Mouse (Mus musculus): ENCODE results near the gene Rasl12. TPM values are rescaled to one million over a fixed set of nuclear protein-coding genes. Genes with fewer than 3 reads are reported as not detected.

Gene Rasl12
- total and polyA plus RNA-seq, 2 experiments: 0.09 to 0.32 TPM

- Histone ChIP-seq H3K4me3 (ENCODE audit: insufficient read depth, low read depth, low read length) (no peak overlapping the region), H3K9ac (ENCODE audit: low read depth, low read length) (no peak overlapping the region), H3K4me1 (ENCODE audit: control insufficient read depth, insufficient read depth, low read length) (peaks cover 11% of the 10 kb centered on the region; the same call in 1 of the 2 replicates), H3K79me2 (ENCODE audit: control insufficient read depth, insufficient read depth, low read length) (no peaks in the 10 kb centered on the region), H3K27ac (replicated peaks; ENCODE audit: insufficient read depth, low read depth, low read length) (no peak overlapping the region), H3K27me3 (ENCODE audit: control insufficient read depth, insufficient read depth, low read length) (peaks cover 9% of the 10 kb centered on the region; the same call in 1 of the 2 replicates), H3K36me3 (ENCODE audit: control insufficient read depth, insufficient read depth, low read length) (no peaks in the 10 kb centered on the region)
- TF ChIP-seq POLR2A (IDR thresholded peaks at IDR 0.05; ENCODE audit: extremely low read depth, insufficient read depth, low read length) (no peak), CTCF (IDR thresholded peaks at IDR 0.05; ENCODE audit: low read depth, low read length) (no peak)
- WGBS: 51% methylated on average over 2 of the region's 2 CpGs
- no peak for DNase-seq (ENCODE audit: extremely low read depth, low read depth, low spot score)
These were observed 4.7 kb upstream of the Rasl12 start for GRCm38 (mm10) chr9:65393606-65394005.

- no peak for TF ChIP-seq POLR2A (IDR thresholded peaks at IDR 0.05; ENCODE audit: extremely low read depth, insufficient read depth, low read length)
- no peak for TF ChIP-seq CTCF (IDR thresholded peaks at IDR 0.05; ENCODE audit: low read depth, low read length)
- no peak overlapping the region for H3K9ac ChIP-seq (ENCODE audit: low read depth, low read length)
- H3K4me3 ChIP-seq (ENCODE audit: insufficient read depth, low read depth, low read length): no peak overlapping the region
- H3K4me1 ChIP-seq (ENCODE audit: control insufficient read depth, insufficient read depth, low read length): peaks cover 11% of the 10 kb centered on the region; the same call in 1 of the 2 replicates
- no peak overlapping the region for H3K27ac ChIP-seq (replicated peaks; ENCODE audit: insufficient read depth, low read depth, low read length)
- no peaks in the 10 kb centered on the region for H3K36me3 ChIP-seq (ENCODE audit: control insufficient read depth, insufficient read depth, low read length)
- H3K27me3 ChIP-seq (ENCODE audit: control insufficient read depth, insufficient read depth, low read length): peaks cover 9% of the 10 kb centered on the region; the same call in 1 of the 2 replicates
- WGBS: 90% methylated on average over 2 of the region's 2 CpGs
- no peak for DNase-seq (ENCODE audit: extremely low read depth, low read depth, low spot score)
- no peaks in the 10 kb centered on the region for H3K79me2 ChIP-seq (ENCODE audit: control insufficient read depth, insufficient read depth, low read length)
These were observed 3.9 kb upstream of the Rasl12 start for GRCm38 (mm10) chr9:65394360-65394759.

DNA sequence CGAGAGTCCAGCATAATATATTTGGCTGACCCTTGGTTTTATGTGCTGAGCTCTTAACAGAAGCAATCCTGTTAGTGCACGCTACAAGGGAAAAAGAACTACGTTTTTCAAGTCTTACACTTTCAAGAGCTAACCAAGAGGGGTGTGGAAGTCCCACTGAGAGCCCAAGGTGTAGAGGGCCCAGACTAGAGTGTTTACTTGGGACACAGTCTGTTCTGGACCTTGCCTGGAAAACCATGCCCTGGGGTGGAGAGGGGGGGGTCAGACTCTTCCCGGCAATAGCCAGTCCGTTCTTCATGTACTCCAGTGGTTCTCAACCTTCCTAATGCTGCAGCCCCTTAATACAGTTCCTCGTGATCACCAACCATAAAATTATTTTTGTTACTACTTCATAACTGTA lies 1.6 kb downstream of the Rasl12 start:
- no peak overlapping the region for H3K27ac ChIP-seq (replicated peaks; ENCODE audit: insufficient read depth, low read depth, low read length)
- no peak overlapping the region for H3K9ac ChIP-seq (ENCODE audit: low read depth, low read length)
- 0 out of 2 replicates have a peak, but pooled peaks cover 2% of the 10 kb centered on the region for H3K27me3 ChIP-seq (ENCODE audit: control insufficient read depth, insufficient read depth, low read length)
- no peaks in the 10 kb centered on the region for H3K79me2 ChIP-seq (ENCODE audit: control insufficient read depth, insufficient read depth, low read length)
- no peaks in the 10 kb centered on the region for H3K36me3 ChIP-seq (ENCODE audit: control insufficient read depth, insufficient read depth, low read length)
- no peak for DNase-seq (ENCODE audit: extremely low read depth, low read depth, low spot score)
- 85% methylated on average over 6 of the region's 6 CpGs for WGBS
- no peak overlapping the region for H3K4me3 ChIP-seq (ENCODE audit: insufficient read depth, low read depth, low read length)
- H3K4me1 ChIP-seq (ENCODE audit: control insufficient read depth, insufficient read depth, low read length): no peaks in the 10 kb centered on the region
- TF ChIP-seq CTCF (IDR thresholded peaks at IDR 0.05; ENCODE audit: low read depth, low read length) (no peak), POLR2A (IDR thresholded peaks at IDR 0.05; ENCODE audit: extremely low read depth, insufficient read depth, low read length) (no peak)

DNA sequence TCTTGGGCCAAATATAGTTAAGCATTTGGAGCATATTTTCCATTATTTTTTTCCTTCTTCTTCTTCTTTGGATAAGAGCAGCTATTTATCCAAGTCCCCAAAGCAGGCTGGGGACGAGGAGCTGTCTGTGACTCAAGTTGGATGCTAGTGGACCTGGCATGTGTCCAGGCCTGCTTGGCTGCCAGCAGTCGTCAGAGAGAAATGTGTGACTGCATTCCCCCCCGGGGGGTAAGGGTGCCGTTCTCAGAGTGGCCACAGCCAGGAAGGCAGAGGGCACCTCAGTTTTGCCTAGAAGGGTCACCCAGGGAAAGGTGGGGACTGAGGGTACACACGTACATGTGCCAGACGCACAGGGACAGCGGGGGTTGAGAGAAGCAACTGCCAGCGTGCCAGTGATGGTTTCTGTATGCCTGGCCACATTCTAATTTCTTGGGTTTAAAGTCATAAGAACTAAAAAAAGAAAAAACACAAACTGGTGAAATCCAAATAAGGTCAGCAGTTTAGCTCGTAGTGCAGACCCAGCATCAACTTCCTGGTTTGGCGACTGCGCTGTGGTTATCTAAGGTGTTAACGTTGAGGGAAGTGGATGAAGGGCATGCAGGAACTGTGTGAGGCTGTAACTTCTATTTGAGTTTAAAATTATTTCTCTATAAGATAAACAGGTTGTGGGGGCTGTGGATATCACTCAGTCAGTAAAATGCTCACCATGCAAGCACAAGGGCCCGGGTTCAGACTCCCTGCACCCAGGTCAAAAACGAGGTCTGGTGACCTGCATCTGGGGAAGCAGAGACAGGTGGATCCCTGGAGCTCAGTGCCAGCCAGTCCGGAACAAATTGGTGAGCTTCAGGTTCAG lies 6.3 kb downstream of the Rasl12 start:
- H3K4me3 ChIP-seq (ENCODE audit: insufficient read depth, low read depth, low read length): no peak overlapping the region
- peaks cover 2% of the 10 kb centered on the region; the same call in 1 of the 2 replicates for H3K4me1 ChIP-seq (ENCODE audit: control insufficient read depth, insufficient read depth, low read length)
- no peak overlapping the region for H3K27ac ChIP-seq (replicated peaks; ENCODE audit: insufficient read depth, low read depth, low read length)
- 67% methylated on average over 15 of the region's 15 CpGs for WGBS
- H3K79me2 ChIP-seq (ENCODE audit: control insufficient read depth, insufficient read depth, low read length): no peaks in the 10 kb centered on the region
- DNase-seq (ENCODE audit: extremely low read depth, low read depth, low spot score): no peak
- H3K9ac ChIP-seq (ENCODE audit: low read depth, low read length): no peak overlapping the region
- no peaks in the 10 kb centered on the region for H3K36me3 ChIP-seq (ENCODE audit: control insufficient read depth, insufficient read depth, low read length)
- TF ChIP-seq CTCF (IDR thresholded peaks at IDR 0.05; ENCODE audit: low read depth, low read length) (no peak), POLR2A (IDR thresholded peaks at IDR 0.05; ENCODE audit: extremely low read depth, insufficient read depth, low read length) (no peak)
- no peaks in the 10 kb centered on the region for H3K27me3 ChIP-seq (ENCODE audit: control insufficient read depth, insufficient read depth, low read length)

GRCm38 (mm10) chr9:65405184-65405449 lies 6.8 kb downstream of the Rasl12 start:
- no peaks in the 10 kb centered on the region for H3K27me3 ChIP-seq (ENCODE audit: control insufficient read depth, insufficient read depth, low read length)
- H3K9ac ChIP-seq (ENCODE audit: low read depth, low read length): no peak overlapping the region
- H3K4me3 ChIP-seq (ENCODE audit: insufficient read depth, low read depth, low read length): no peak overlapping the region
- no peak overlapping the region for H3K27ac ChIP-seq (replicated peaks; ENCODE audit: insufficient read depth, low read depth, low read length)
- TF ChIP-seq POLR2A (IDR thresholded peaks at IDR 0.05; ENCODE audit: extremely low read depth, insufficient read depth, low read length) (no peak), CTCF (IDR thresholded peaks at IDR 0.05; ENCODE audit: low read depth, low read length) (no peak)
- no peak for DNase-seq (ENCODE audit: extremely low read depth, low read depth, low spot score)
- no peaks in the 10 kb centered on the region for H3K79me2 ChIP-seq (ENCODE audit: control insufficient read depth, insufficient read depth, low read length)
- H3K36me3 ChIP-seq (ENCODE audit: control insufficient read depth, insufficient read depth, low read length): no peaks in the 10 kb centered on the region
- H3K4me1 ChIP-seq (ENCODE audit: control insufficient read depth, insufficient read depth, low read length): peaks cover 2% of the 10 kb centered on the region; the same call in 1 of the 2 replicates
- WGBS: 90% methylated on average over 2 of the region's 2 CpGs

- no peak for DNase-seq (ENCODE audit: extremely low read depth, low read depth, low spot score)
These were observed 9.0 kb downstream of the Rasl12 start for GRCm38 (mm10) chr9:65407327-65407726.

More at GRCm38 (mm10) chr9:65407327-65407726, 9.0 kb downstream of the Rasl12 start:
- Histone ChIP-seq H3K4me1 (ENCODE audit: control insufficient read depth, insufficient read depth, low read length) (peaks cover 2% of the 10 kb centered on the region; the same call in 1 of the 2 replicates), H3K79me2 (ENCODE audit: control insufficient read depth, insufficient read depth, low read length) (no peaks in the 10 kb centered on the region), H3K27ac (replicated peaks; ENCODE audit: insufficient read depth, low read depth, low read length) (no peak overlapping the region), H3K4me3 (ENCODE audit: insufficient read depth, low read depth, low read length) (no peak overlapping the region), H3K36me3 (ENCODE audit: control insufficient read depth, insufficient read depth, low read length) (no peaks in the 10 kb centered on the region), H3K27me3 (ENCODE audit: control insufficient read depth, insufficient read depth, low read length) (no peaks in the 10 kb centered on the region), H3K9ac (ENCODE audit: low read depth, low read length) (no peak overlapping the region)
- TF ChIP-seq POLR2A (IDR thresholded peaks at IDR 0.05; ENCODE audit: extremely low read depth, insufficient read depth, low read length) (no peak), CTCF (IDR thresholded peaks at IDR 0.05; ENCODE audit: low read depth, low read length) (no peak)
- WGBS: 87% methylated on average over 5 of the region's 5 CpGs
